Mouse (Mus musculus): ENCODE results near the gene Rpl18a. TPM values are rescaled to one million over a fixed set of nuclear protein-coding genes. Genes with fewer than 3 reads are reported as not detected.

The Rpl18a gene
- polyA plus RNA-seq, 1 experiment from 2014 or later: 4,170 TPM

DNA sequence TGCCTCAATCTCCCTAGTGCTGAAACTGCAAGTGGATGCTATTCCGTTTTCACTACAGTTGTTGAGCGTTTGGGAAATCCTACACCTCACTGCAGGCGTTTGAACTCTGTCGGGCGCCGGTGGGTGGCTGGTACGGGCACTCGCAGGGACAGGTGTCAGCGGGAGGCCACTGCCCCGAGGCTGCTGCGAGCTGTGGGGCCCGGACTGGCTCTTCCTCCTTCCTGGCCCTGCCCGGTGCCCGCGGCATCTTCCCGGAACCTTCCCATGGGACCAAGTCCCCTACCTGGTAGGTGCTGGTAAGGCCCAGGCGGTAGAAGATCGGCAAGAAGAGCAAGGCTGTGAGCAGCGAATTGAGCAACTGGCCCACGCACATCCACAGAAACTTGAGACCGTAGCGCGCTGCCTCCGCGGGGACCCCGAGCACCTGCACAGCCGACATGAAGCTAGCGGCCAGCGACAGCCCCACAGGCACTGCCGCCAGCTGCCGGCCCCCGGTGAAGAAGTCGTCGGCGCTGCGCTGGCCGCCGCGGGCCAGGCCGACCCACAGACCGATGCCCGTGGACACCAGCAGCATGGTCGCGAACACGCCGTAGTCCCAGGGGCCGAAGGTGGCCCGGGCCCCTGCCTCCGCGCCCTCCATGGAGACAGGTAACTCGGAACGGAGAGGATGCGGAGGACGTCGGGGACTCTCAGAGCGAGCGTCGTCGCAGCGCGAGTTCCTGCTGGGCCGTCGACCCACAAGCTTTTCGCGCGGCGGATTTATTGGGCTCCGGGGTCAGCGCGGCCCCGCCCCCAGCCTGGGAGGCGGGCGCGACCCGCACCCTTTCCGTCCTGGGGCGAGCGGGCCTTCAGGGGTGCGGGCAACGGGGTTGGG lies 5.0 kb downstream of the Rpl18a start, which contains the start of gene Slc5a5:
Gene Slc5a5, minus strand, starts transcription at position 736 of the 874 bp plus-strand sequence.
- Histone ChIP-seq H3K27me3 (replicated peaks) (peaks cover 38% of the 10 kb centered on the region), H3K36me3 (peaks cover 23% of the 10 kb centered on the region), H3K9ac (peak within 1 kb of the TSS; percentile 30), H3K27ac (no peak within 1 kb of the TSS), H3K9me3 (no peaks in the 10 kb centered on the region), H3K4me2 (replicated peaks) (peak within 1 kb of the TSS; percentile 57), H3K4me1 (replicated peaks) (peaks cover 23% of the 10 kb centered on the region), H3K4me3 (replicated peaks) (peak within 1 kb of the TSS; percentile 29)
- no peak for ATAC-seq
- WGBS: 4% methylated on average over 80 of the region's 80 CpGs

GRCm38 (mm10) chr8:70891356-70891755 lies 5.9 kb downstream of the Rpl18a start:
- no peak overlapping the region for H3K27ac ChIP-seq
- ATAC-seq: peak; percentile 79
- 0 out of 2 replicates have a peak overlapping the region, but pooled peaks have one; percentile 2 for H3K4me3 ChIP-seq (replicated peaks)
- H3K27me3 ChIP-seq (replicated peaks): peaks cover 39% of the 10 kb centered on the region
- H3K4me1 ChIP-seq (replicated peaks): peaks cover 22% of the 10 kb centered on the region
- no peaks in the 10 kb centered on the region for H3K9me3 ChIP-seq
- peak overlapping the region; percentile 57 for H3K4me2 ChIP-seq (replicated peaks)
- no peak overlapping the region for H3K9ac ChIP-seq
- H3K36me3 ChIP-seq: peaks cover 23% of the 10 kb centered on the region
- WGBS: 8% methylated on average over 21 of the region's 21 CpGs

DNA sequence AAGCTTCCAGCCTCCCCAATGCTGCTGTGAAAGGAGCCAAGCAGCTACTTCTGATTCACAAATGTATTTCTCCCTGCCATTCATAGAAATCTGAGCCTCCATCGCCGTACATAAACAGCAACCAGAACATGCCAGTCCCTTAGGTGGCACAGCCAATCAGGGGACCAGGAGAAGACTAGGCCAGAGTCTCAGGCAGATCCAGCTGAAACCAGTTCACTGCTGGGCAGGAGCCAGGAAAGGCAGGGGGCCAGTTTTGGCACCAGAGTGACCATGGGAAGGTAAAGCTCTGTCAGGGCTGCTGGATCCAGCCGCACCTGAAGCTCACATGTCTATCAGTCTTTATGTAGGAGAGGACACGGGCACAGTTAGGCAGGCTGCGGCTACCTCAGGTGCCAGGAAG lies 6.6 kb downstream of the Rpl18a start:
- no peak overlapping the region for H3K4me3 ChIP-seq (replicated peaks)
- no peak for ATAC-seq
- H3K4me2 ChIP-seq (replicated peaks): no peak overlapping the region
- no peak overlapping the region for H3K27ac ChIP-seq
- peaks cover 42% of the 10 kb centered on the region for H3K27me3 ChIP-seq (replicated peaks)
- peaks cover 21% of the 10 kb centered on the region for H3K36me3 ChIP-seq
- no peaks in the 10 kb centered on the region for H3K9me3 ChIP-seq
- WGBS: 95% methylated on average over 5 of the region's 5 CpGs
- H3K4me1 ChIP-seq (replicated peaks): peaks cover 20% of the 10 kb centered on the region
- no peak overlapping the region for H3K9ac ChIP-seq

- Histone ChIP-seq H3K27me3 (replicated peaks) (peaks cover 33% of the 10 kb centered on the region), H3K4me3 (replicated peaks) (no peak overlapping the region), H3K4me1 (replicated peaks) (peaks cover 11% of the 10 kb centered on the region), H3K9ac (no peak overlapping the region), H3K9me3 (no peaks in the 10 kb centered on the region), H3K4me2 (replicated peaks) (peak overlapping the region; percentile 37), H3K27ac (no peak overlapping the region), H3K36me3 (no peaks in the 10 kb centered on the region)
- no peak for ATAC-seq
- WGBS: 9% methylated on average over 17 of the region's 18 CpGs
Observed at GRCm38 (mm10) chr8:70887669-70888068, 9.5 kb downstream of the Rpl18a start.

DNA sequence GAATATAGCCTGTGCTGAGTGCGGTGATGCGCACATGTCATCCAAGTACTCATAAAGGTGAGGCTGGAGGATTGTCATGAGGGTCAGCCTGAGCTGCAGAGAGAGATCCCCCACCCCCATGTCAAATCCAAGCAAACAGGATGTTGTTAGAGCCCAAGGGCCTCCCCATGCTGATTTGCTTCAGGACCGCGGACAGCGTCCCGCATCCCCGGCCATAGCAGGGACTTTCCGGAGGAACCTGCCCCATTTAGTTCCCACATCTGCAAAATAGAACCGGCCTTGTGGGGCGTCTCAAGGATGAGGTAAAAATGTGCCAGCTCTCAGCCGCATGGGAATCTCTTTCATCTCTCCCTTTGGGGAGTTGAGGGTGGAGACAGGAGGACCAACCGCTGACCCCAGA lies 11.6 kb downstream of the Rpl18a start:
- Histone ChIP-seq H3K36me3 (no peaks in the 10 kb centered on the region), H3K9ac (no peak overlapping the region), H3K9me3 (no peaks in the 10 kb centered on the region), H3K4me2 (replicated peaks) (no peak overlapping the region), H3K4me1 (replicated peaks) (0 out of 2 replicates have a peak, but pooled peaks cover 4% of the 10 kb centered on the region), H3K27ac (no peak overlapping the region), H3K27me3 (replicated peaks) (peaks cover 12% of the 10 kb centered on the region; the same call in 1 of the 2 replicates), H3K4me3 (replicated peaks) (no peak overlapping the region)
- no peak for ATAC-seq
- 17% methylated on average over 12 of the region's 12 CpGs for WGBS

GRCm38 (mm10) chr8:70884683-70885082 lies 12.5 kb downstream of the Rpl18a start:
- Histone ChIP-seq H3K36me3 (no peaks in the 10 kb centered on the region), H3K27me3 (replicated peaks) (peaks cover 7% of the 10 kb centered on the region; the same call in 1 of the 2 replicates), H3K9me3 (no peaks in the 10 kb centered on the region), H3K9ac (no peak overlapping the region), H3K4me2 (replicated peaks) (no peak overlapping the region), H3K4me1 (replicated peaks) (0 out of 2 replicates have a peak, but pooled peaks cover 4% of the 10 kb centered on the region), H3K4me3 (replicated peaks) (no peak overlapping the region), H3K27ac (no peak overlapping the region)
- WGBS: 79% methylated on average over 10 of the region's 10 CpGs
- no peak for ATAC-seq

DNA sequence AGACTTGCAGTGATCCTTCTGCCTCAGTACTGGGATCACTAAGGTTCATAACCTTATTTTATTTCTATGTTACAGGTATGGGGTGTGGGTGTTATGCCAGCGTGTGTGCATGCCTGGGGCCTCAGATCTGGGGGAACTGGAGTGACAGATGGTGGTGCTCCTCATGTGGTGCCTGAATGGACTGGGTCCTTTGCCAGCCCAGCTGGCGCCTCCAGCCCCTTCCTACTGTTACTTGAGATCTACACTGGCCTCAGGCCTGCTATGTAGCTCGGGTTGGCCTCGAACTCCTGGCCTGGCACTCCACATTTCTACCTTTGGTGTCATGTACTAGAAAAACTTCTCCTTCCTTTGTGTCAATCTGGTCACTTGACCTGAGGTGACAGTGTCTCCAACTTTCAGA lies 13.0 kb downstream of the Rpl18a start:
- Histone ChIP-seq H3K4me2 (replicated peaks) (no peak overlapping the region), H3K4me1 (replicated peaks) (0 out of 2 replicates have a peak, but pooled peaks cover 4% of the 10 kb centered on the region), H3K27me3 (replicated peaks) (peaks cover 8% of the 10 kb centered on the region; the same call in 1 of the 2 replicates), H3K27ac (no peak overlapping the region), H3K36me3 (no peaks in the 10 kb centered on the region), H3K9me3 (no peaks in the 10 kb centered on the region), H3K9ac (no peak overlapping the region), H3K4me3 (replicated peaks) (no peak overlapping the region)
- no peak for ATAC-seq
- WGBS: 77% methylated on average over 4 of the region's 4 CpGs

DNA sequence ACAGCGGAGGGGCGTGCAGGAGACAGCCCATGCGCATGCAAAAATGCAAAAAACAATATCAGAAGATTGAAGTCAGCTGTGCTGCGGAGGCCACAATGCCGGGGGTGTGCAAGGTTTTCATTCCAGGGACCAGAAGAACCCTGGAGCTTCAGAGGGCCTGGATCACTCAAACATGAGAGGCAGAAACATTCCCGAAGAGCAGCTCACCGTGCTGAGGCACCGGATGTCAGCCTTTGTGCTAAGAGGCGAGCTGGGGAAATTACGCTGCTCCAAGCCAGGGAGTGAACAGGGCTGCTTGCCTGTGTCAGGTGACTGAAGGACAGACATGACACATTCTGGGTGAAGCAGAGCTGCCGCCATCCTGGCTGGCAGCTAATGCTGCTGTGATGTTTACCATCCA lies 16.7 kb downstream of the Rpl18a start:
- H3K9me3 ChIP-seq: no peaks in the 10 kb centered on the region
- H3K36me3 ChIP-seq: no peaks in the 10 kb centered on the region
- no peak for ATAC-seq
- H3K27me3 ChIP-seq (replicated peaks): 0 out of 2 replicates have a peak, but pooled peaks cover 4% of the 10 kb centered on the region
- H3K4me1 ChIP-seq (replicated peaks): no peaks in the 10 kb centered on the region
- H3K27ac ChIP-seq: no peak overlapping the region
- H3K9ac ChIP-seq: no peak overlapping the region
- H3K4me3 ChIP-seq (replicated peaks): no peak overlapping the region
- H3K4me2 ChIP-seq (replicated peaks): no peak overlapping the region
- 29% methylated on average over 11 of the region's 11 CpGs for WGBS

DNA sequence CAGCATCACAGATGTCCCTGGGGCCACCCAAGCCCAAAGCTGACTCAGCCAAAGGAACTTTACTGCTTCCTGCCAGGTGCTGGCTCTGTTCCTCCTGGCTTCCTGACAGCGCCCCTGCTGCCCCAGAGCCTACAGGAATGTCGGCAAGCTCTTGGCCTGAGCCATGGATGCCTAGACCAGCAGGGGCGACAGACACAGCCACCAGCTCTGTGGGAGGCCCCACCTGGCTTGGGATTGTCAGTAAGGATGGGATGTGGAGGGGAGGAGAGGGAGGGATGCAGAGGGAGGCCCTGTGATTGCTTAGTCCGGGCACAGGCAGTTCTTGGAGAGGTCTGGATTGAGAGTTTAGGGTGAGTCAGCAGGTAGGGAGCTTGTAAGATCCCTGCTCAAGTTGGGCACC lies 17.1 kb downstream of the Rpl18a start:
- Histone ChIP-seq H3K36me3 (no peaks in the 10 kb centered on the region), H3K4me1 (replicated peaks) (no peaks in the 10 kb centered on the region), H3K4me3 (replicated peaks) (no peak overlapping the region), H3K27ac (no peak overlapping the region), H3K4me2 (replicated peaks) (no peak overlapping the region), H3K9ac (no peak overlapping the region), H3K9me3 (no peaks in the 10 kb centered on the region), H3K27me3 (replicated peaks) (0 out of 2 replicates have a peak, but pooled peaks cover 4% of the 10 kb centered on the region)
- peak; percentile 15; the same call in 1 of the 2 replicates for ATAC-seq
- WGBS: 9% methylated on average over 4 of the region's 4 CpGs

GRCm38 (mm10) chr8:70879500-70879899 lies 17.7 kb downstream of the Rpl18a start:
- Histone ChIP-seq H3K9me3 (no peaks in the 10 kb centered on the region), H3K9ac (no peak overlapping the region), H3K27ac (no peak overlapping the region), H3K4me1 (replicated peaks) (no peaks in the 10 kb centered on the region), H3K4me2 (replicated peaks) (no peak overlapping the region), H3K27me3 (replicated peaks) (0 out of 2 replicates have a peak, but pooled peaks cover 4% of the 10 kb centered on the region), H3K4me3 (replicated peaks) (no peak overlapping the region), H3K36me3 (no peaks in the 10 kb centered on the region)
- ATAC-seq: no peak
- WGBS: 61% methylated on average over 4 of the region's 4 CpGs

DNA sequence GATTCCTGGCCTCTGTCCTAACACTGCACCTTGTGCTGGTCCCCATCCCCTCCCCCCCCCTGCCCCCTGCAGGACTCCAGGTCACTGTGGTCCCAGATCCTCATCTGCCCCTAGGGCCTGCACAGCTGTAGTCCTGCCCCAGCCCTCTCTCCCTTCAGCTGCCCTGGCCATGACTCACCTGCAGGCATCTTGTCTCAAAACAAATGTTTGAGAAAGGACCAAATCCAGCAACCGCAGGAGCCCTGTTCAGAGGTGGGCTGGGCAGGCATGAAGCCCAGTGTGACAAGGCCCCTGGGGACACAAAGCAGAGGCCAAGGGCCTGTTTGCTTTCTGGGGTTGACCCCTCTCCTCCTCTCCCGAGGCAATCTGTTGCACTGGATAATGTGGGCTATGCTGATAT lies 19.0 kb downstream of the Rpl18a start:
- no peak overlapping the region for H3K4me3 ChIP-seq (replicated peaks)
- no peaks in the 10 kb centered on the region for H3K36me3 ChIP-seq
- H3K4me1 ChIP-seq (replicated peaks): no peaks in the 10 kb centered on the region
- H3K9me3 ChIP-seq: no peaks in the 10 kb centered on the region
- H3K27me3 ChIP-seq (replicated peaks): 0 out of 2 replicates have a peak, but pooled peaks cover 4% of the 10 kb centered on the region
- H3K4me2 ChIP-seq (replicated peaks): no peak overlapping the region
- H3K27ac ChIP-seq: no peak overlapping the region
- no peak for ATAC-seq
- H3K9ac ChIP-seq: no peak overlapping the region
- 39% methylated on average over 2 of the region's 2 CpGs for WGBS

GRCm38 (mm10) chr8:70876382-70876781 lies 20.8 kb downstream of the Rpl18a start:
- H3K4me1 ChIP-seq (replicated peaks): peaks cover 5% of the 10 kb centered on the region; the same call in 1 of the 2 replicates
- H3K27ac ChIP-seq: no peak overlapping the region
- ATAC-seq: no peak
- no peak overlapping the region for H3K4me2 ChIP-seq (replicated peaks)
- H3K36me3 ChIP-seq: no peaks in the 10 kb centered on the region
- H3K9me3 ChIP-seq: no peaks in the 10 kb centered on the region
- WGBS: 47% methylated on average over 4 of the region's 4 CpGs
- H3K27me3 ChIP-seq (replicated peaks): 0 out of 2 replicates have a peak, but pooled peaks cover 4% of the 10 kb centered on the region
- no peak overlapping the region for H3K9ac ChIP-seq
- H3K4me3 ChIP-seq (replicated peaks): no peak overlapping the region

All from intestine, embryonic 15.5 days (tissue).